Mouse (Mus musculus) liver (tissue): Measurements from ENCODE around the gene Pard3b.

Experiments used
- DNase-seq: peaks from one replicate; pipeline ENCODE4 v3.0.0-alpha.2; 2020; ENCODE audit warnings: mixed read lengths

Gene Pard3b

GRCm38 (mm10) chr1:62510501-62510900 lies 871.9 kb downstream of the Pard3b start:
- DNase-seq = no peak

DNA sequence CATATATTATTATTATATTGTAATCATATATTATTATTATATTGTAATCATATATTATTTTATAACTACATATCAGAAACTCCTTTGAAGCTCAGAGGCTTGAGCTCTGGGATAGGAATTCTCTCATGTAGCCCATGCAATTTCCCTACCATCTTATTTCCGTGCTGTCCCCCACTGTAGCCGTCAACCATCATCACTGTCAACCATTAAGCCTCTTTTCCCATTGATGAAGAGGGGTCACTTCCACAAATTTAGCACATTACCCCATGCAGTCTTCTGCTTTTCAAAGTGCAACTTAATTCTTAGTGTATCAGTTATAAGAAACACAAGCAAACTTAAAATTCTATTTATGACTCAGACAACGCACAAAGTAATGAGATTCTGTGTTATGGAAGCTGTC lies 873.1 kb downstream of the Pard3b start:
- DNase-seq = no peak

- DNase-seq = no peak
Measured at GRCm38 (mm10) chr1:62518621-62519213, 880.1 kb downstream of the Pard3b start.

DNA sequence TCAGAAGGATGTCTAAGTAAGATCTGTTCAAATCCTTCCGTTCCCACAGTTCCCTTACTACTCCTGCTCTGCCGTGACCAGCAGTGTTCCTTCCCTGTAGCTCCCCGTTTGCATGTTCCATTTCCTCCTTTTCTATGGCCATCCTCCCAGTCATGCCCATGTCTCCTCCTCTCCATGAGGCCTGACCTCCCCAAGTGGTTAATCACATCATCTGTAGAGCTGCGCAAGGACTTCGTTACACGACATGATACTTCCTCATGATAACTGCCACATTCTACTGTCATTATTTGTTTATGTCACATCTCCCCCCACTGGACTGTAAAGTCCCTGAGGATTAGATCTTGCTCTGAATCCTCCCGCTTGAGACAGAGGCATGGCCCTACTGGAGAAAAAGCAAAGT lies 882.7 kb downstream of the Pard3b start:
- no peak for DNase-seq

- no peak for DNase-seq
Measured at GRCm38 (mm10) chr1:62522761-62523160, 884.1 kb downstream of the Pard3b start.

DNA sequence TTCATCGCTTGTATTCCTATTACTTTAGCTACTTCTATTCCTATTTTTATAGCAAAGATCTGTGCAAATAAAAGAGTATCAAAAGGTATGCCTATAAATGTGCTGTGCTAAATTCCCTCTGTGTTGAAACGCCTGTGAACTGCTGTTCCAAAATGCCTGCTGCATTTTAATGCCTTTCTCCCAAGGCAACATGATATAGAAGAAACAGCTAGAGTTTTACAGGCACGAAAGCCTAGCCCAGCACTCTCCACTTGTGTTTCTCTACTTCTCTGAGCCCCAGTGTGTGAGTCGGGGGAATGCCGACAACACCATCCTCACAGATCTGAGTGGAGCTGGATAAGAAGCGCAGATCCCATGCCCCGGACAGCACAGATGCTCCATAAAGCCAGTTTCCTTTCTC lies 889.2 kb downstream of the Pard3b start:
- DNase-seq = no peak

DNA sequence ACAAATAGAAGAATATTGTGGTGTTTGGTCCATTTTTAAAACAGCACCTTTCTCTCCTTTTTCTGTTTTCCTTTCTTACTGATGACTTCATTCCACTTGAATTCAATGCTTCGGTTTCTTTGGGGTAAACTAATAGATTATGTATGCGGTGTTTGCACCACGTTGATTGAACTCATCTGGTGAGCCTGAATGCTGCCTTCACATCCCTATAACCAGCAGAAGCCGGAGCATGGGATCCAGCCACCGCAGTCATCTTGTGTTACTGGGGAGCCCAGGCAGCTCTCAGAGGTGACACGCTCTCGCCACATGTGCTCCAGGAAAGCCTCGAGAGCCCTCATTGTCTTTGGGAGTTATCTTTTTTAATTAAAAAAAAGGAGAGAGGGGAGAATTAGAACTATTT lies 891.3 kb downstream of the Pard3b start:
- no peak for DNase-seq

DNA sequence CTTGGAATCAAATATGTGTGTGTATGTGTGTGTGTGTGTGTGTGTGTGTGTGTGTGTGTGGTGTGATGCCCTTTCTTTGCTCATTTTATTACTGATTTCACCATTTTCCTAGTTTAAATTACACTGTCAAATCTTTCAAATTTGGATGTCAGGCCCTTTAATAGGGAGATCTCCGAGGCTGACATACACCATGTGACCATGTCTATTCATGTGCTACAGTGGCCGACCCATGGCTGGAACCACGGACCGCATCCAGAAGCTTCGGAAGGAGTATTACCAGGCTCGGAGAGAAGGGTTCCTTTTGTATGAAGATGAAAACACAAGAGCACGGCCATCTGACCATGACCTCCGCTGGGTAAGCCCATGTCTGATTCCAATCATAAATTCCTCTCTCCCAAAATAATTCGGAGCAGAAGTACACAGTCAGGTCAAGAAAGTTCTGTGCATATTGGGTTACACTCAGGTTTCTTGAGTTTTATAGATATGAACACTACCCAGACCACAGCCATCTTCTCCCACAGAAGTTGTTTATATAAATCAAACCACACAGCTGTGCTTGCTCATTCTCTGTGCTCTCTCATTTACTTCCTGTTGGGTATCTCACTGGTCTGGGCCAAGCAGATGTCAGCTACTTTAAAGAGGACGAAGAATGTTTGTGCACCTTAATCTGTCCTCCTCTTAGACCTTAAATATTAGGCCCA lies 894.0 kb downstream of the Pard3b start:
- DNase-seq = no peak

DNA sequence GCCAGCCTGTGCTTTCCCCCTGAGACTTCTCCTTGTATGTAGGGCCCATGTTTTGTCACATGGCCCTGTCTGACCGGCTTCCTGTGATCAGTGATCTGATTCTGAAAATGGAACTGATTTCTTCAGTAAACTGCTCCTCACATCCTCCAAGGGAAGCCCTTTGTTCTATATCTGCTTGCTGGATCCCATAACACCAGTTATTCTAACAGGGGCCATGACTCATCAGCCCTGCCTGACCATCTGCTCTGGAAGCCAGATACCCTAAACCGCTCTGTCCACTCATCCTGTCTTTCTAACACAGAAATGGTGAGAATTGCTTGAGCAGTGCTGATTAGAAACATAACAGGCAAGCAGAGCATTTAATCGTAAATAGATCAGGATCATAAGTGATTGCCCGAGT lies 910.3 kb downstream of the Pard3b start:
- no peak for DNase-seq

DNA sequence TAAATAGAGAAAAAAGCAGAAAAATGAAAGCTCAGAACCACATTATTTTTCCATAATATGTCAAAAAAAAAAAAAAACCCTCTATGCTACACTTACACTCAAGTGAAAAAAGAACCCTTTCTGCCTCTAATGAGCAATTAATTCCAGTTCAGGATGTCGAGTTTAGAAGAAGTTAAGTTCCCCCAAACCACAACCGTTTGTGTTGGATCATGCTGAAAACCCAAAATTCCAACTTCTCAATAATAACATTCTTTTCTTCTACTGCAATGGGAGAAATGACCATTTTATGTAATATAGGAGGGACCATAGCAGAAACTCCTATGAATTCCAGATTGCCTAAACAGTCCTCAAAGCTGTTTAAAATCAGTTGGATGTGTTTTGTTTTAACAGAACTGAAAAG lies 911.9 kb downstream of the Pard3b start:
- DNase-seq = no peak

- DNase-seq = no peak
Measured at GRCm38 (mm10) chr1:62551516-62551915, 912.9 kb downstream of the Pard3b start.

- no peak for DNase-seq
Measured at GRCm38 (mm10) chr1:62555838-62556237, 917.2 kb downstream of the Pard3b start.

DNA sequence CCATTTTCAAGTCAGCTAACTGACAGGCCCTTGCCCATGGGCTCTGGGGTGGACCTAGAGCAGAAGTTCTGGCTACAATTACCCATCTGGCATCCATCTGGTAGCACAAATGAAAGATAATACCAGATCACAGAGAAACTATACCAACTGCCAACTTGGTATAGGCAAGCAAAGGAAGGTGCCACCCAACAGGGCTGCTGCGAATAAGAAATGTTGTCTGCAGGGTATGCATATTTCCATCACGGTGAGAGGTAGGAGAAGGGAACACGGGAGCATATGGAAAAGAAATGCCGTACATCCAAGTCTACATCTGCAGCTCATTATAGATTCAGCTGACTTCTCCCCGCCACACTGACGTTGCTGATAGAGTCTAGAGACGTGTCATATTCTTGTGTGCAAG lies 924.4 kb downstream of the Pard3b start:
- no peak for DNase-seq

DNA sequence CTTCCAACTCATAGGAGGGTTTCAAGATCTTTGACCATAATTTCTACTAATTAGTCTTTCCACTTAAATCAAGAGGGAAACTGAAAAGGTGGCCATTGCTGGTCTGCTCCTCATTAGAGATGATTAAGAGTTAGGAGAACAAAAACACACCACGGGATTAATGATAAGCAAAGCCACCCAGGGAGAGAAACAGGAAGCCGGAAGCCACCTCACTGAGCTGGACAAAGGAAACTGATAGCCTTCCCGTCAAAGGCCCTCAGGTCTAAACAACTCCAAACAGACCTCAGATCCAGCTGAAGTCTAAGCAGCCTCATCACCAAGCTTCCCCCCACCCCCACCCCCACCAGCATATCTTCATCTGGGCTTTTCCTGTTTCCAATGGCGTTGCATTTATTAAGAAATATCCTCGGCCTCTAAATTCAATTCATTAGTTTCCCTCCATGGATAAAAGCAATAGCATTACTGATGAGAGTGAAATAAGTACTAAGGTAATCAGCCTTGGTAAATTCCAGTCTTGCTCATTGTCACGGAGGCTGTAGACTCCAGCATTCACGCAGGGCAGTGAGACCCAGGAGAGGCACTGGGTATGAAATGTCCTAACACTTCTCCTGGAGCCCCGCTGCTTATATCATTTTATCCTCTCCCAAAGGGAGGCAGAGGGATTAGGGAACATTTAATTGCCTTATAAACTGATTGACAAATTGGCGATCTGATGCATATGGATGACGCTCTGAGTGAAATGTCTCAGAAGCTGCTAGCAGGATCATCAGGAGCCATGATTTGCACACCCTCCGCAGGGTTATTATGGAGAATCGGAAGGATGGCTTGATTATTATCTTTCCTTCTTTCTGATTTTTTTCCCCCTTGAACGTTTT lies 925.9 kb downstream of the Pard3b start:
- DNase-seq = no peak

- DNase-seq = no peak
Measured at GRCm38 (mm10) chr1:62565120-62565809, 926.6 kb downstream of the Pard3b start.

DNA sequence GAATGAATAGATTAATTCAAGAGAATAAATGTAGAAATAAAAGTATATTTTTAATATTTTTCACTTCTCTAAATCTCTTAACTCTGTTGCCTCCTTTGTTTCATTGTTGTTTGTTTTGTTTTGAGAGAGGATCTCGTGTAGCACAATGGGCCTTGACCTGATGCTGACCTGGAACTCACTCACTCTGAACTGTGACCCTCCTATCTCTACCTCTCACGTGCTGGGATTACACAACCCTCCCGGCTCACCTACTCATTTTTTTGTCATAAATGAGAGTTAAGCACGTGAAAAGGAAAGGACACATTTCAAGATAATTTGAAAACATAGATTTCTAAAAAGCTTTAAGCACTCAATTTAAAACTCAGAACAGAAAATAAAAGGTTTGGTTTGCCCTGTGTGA lies 928.0 kb downstream of the Pard3b start:
- no peak for DNase-seq

DNA sequence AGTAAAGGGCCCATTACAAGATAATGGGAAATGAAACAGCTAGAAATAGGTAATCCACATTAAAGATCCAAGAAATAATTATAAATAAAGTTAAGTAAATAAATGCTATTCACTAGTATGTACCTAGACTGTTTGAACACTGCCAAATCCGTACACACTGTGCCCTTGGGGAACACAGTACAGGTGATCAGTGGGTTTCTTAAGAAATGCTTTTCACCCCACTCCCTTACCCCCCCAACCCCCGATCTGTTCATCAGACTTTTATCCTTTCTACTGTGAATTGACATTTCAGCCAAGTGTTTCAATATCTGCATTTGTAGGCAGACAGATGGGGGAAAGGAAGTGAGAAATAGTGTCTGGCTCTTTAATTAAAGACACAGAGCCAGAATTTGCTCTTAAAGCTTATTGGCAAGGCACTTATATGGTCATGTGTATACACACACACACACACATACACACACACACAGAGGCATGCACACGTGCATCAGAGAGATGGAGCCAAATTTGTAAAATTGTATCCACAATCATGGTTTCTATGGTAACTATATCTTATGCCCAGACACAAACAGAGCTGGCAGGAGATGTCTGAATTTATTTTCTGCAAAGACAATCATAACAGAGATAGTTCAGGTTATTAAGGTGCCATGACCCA lies 938.4 kb downstream of the Pard3b start:
- no peak for DNase-seq

GRCm38 (mm10) chr1:62579024-62579765 lies 940.6 kb downstream of the Pard3b start:
- DNase-seq = no peak

DNA sequence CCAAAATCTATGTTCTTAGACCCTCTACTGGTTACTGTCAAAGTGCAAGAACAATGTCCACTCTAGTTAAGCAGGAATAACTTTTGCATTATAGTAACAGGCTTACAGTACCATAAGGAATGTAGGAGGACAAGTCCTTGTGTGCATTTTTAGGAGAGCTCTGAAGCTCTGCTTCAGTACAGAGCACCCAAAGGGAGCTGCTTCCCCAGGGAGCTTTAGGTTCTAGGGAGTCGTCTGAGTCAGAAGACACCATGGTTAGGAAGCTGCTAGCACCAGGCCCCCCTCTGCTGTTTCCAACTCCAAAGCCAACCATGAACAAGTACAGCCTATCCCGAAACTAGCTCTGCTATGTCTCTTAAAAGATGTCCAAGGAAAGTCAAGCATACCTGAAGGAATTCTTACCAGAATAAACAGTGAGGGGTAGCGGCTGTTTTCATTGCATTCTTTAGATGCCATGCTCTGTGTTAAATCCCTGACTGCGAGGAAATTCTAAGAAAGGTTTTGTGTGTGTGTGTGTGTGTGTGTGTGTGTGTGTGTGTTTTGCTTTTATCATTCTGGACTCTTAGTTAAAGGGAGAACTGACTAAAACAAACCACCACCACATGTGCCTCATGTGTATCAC lies 941.8 kb downstream of the Pard3b start:
- no peak for DNase-seq

GRCm38 (mm10) chr1:62582476-62582875 lies 943.9 kb downstream of the Pard3b start:
- no peak for DNase-seq

DNA sequence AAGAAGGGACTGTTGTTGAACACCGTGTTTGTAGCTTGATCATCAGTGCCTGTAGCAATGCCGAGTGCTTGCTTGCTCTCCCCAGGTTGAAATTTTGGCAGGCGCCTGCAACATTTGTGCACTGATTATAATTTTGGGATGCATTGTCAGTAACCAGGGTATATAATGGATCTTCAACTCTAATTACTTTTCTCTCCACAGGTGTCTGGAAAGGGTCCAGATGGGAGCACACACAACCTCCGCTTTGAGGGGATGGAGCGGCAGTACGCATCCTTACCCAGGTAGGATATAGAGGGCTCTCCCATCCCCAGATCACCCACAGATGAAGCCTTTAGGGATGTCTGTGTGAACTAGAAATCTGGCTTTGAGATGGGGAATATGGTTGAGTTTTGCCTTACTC lies 948.9 kb downstream of the Pard3b start:
- no peak for DNase-seq
